Mouse (Mus musculus) embryonic fibroblast, embryonic 13.5 days (primary cell): ENCODE data around the gene Rundc3a.

Source experiments
- CTCF ChIP-seq: IDR thresholded peaks from 2 replicates; pipeline ENCODE4 v1.5.1; 2011; ENCODE audit warnings: mild to moderate bottlenecking, control low read depth, low read length, moderate library complexity, borderline replicate concordance; ENCODE audit not compliant: insufficient read depth
- POLR2A ChIP-seq: IDR thresholded peaks from 2 replicates; pipeline ENCODE4 v1.6.1; 2011; ENCODE audit warnings: low read depth, mild to moderate bottlenecking, control low read depth, low read length, moderate library complexity

DNA sequence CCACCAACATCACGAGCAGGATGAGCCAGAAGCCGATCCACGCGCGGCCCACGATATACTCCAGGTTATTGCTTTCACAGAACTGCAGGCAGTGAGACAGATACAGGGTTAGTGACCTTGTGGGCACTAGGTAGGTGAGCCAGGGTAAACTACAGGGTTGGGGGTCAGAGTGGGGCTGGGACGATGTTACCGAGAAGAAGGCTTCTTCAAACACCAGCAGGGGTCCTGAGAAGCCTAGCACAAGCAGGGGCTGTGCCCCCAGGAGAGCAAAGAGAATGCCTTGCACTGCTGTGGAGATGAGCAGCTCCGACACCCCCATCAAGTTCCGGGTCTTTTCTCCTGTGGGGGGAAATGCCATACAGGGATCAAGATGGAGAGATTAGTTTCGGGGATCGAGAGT, 37.0 kb upstream of the Rundc3a start:
- TF ChIP-seq POLR2A (no peak), CTCF (no peak)
